Mouse (Mus musculus) stomach, postnatal 0 days (tissue): ENCODE data around the gene Ddx4.

Experiments used
- CTCF ChIP-seq: IDR thresholded peaks from 2 replicates; pipeline ENCODE4 v1.5.1; 2016; ENCODE audit warnings: antibody characterized with exemption, low read depth, mild to moderate bottlenecking, moderate library complexity
- EP300 ChIP-seq: optimal IDR thresholded peaks from 2 replicates; pipeline ENCODE3; 2016; ENCODE audit warnings: antibody characterized with exemption

- TF ChIP-seq CTCF (no peak), EP300 (no peak)
Measured at GRCm38 (mm10) chr13:112556501-112556900, 95.8 kb downstream of the Ddx4 start.
